Mouse (Mus musculus): ENCODE data around the gene Psrc1. TPM values are rescaled to one million over a fixed set of nuclear protein-coding genes. Genes with fewer than 3 reads are reported as not detected.

The Psrc1 gene
- total RNA-seq (2014; rRNA removed; ENCODE audit: low replicate concordance) (8.4 and 17.5 TPM in 2 replicates), polyA plus RNA-seq (2015; fragmentation: Nextera tagmentation; extraction: Ambion mirVana) (5.0 and 5.4 TPM in 2 replicates)

- peaks cover 16% of the 10 kb centered on the region for H3K4me1 ChIP-seq (ENCODE audit: control insufficient read depth, insufficient read depth)
- no peaks in the 10 kb centered on the region for H3K9me3 ChIP-seq (replicated peaks; ENCODE audit: control insufficient read depth, low read length)
- peak within 1 kb of the TSS; percentile 31; the same call in 1 of the 2 replicates for H3K27ac ChIP-seq (ENCODE audit: low read depth)
- 2% methylated on average over 44 of the region's 44 CpGs for WGBS
- peak; percentile 94 for DNase-seq (ENCODE audit: low spot score)
- H3K9ac ChIP-seq (replicated peaks; ENCODE audit: low read depth, low read length) = peak within 1 kb of the TSS; percentile 43; the same call in 1 of the 2 replicates
- no peaks in the 10 kb centered on the region for H3K27me3 ChIP-seq (ENCODE audit: control insufficient read depth, insufficient read depth, low read length)
- TF ChIP-seq CTCF (IDR thresholded peaks at IDR 0.05; ENCODE audit: low read depth) (no peak), EP300 (IDR thresholded peaks at IDR 0.05; ENCODE audit: low read depth) (no peak)
- H3K4me2 ChIP-seq (ENCODE audit: low read depth, low read length) = peak within 1 kb of the TSS; percentile 75
- ATAC-seq (ENCODE audit: insufficient read depth, low read depth) = peak; percentile 87
- peak within 1 kb of the TSS; percentile 62 for H3K4me3 ChIP-seq (ENCODE audit: low read depth, low read length)
- no peaks in the 10 kb centered on the region; the same call in 1 of the 2 replicates for H3K36me3 ChIP-seq (replicated peaks; ENCODE audit: control insufficient read depth, insufficient read depth, low read length)
Observed at GRCm38 (mm10) chr3:108383485-108384354, at the start of gene Psrc1. Psrc1 (plus strand) TSS chr3:108383839.

DNA sequence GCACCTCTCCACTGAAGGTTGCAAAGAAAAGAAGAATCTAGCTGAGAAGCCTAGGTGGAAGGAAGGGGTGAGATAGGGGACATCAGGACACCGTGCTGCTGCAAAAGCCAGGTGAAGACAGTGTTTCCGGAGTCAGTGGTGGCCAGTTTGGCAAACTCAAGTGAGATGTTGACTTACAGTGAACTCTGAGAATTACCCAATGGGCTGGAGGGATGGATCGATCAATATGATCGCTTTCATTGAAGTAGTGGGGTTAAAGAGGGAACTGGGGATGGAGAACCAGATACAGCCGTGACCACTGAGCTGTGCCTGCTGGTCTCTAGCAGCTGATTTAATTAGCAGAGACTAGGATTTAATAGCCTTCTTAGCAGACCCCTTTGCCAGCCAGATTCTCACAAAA is 46.8 kb upstream of the Psrc1 start:
- Histone ChIP-seq H3K9ac (replicated peaks; ENCODE audit: low read depth, low read length) (no peak overlapping the region), H3K9me3 (replicated peaks; ENCODE audit: control insufficient read depth, low read length) (no peaks in the 10 kb centered on the region), H3K27ac (ENCODE audit: low read depth) (no peak overlapping the region), H3K27me3 (ENCODE audit: control insufficient read depth, insufficient read depth, low read length) (no peaks in the 10 kb centered on the region), H3K36me3 (replicated peaks; ENCODE audit: control insufficient read depth, insufficient read depth, low read length) (peaks cover 81% of the 10 kb centered on the region), H3K4me3 (ENCODE audit: low read depth, low read length) (no peak overlapping the region), H3K4me1 (ENCODE audit: control insufficient read depth, insufficient read depth) (no peaks in the 10 kb centered on the region), H3K4me2 (ENCODE audit: low read depth, low read length) (no peak overlapping the region)
- 94% methylated on average over 5 of the region's 5 CpGs for WGBS
- DNase-seq (ENCODE audit: low spot score) (no peak), ATAC-seq (ENCODE audit: insufficient read depth, low read depth) (no peak)
- TF ChIP-seq EP300 (IDR thresholded peaks at IDR 0.05; ENCODE audit: low read depth) (no peak), CTCF (IDR thresholded peaks at IDR 0.05; ENCODE audit: low read depth) (no peak)

GRCm38 (mm10) chr3:108341040-108341439 is 42.6 kb upstream of the Psrc1 start:
- DNase-seq (ENCODE audit: low spot score) = no peak
- Histone ChIP-seq H3K4me2 (ENCODE audit: low read depth, low read length) (no peak overlapping the region), H3K9ac (replicated peaks; ENCODE audit: low read depth, low read length) (no peak overlapping the region), H3K36me3 (replicated peaks; ENCODE audit: control insufficient read depth, insufficient read depth, low read length) (peaks cover 71% of the 10 kb centered on the region), H3K4me1 (ENCODE audit: control insufficient read depth, insufficient read depth) (no peaks in the 10 kb centered on the region), H3K27ac (ENCODE audit: low read depth) (no peak overlapping the region), H3K9me3 (replicated peaks; ENCODE audit: control insufficient read depth, low read length) (no peaks in the 10 kb centered on the region), H3K4me3 (ENCODE audit: low read depth, low read length) (no peak overlapping the region), H3K27me3 (ENCODE audit: control insufficient read depth, insufficient read depth, low read length) (no peaks in the 10 kb centered on the region)
- TF ChIP-seq EP300 (IDR thresholded peaks at IDR 0.05; ENCODE audit: low read depth) = no peak
- TF ChIP-seq CTCF (IDR thresholded peaks at IDR 0.05; ENCODE audit: low read depth) = no peak
- 75% methylated on average over 2 of the region's 2 CpGs for WGBS
- no peak for ATAC-seq (ENCODE audit: insufficient read depth, low read depth)

DNA sequence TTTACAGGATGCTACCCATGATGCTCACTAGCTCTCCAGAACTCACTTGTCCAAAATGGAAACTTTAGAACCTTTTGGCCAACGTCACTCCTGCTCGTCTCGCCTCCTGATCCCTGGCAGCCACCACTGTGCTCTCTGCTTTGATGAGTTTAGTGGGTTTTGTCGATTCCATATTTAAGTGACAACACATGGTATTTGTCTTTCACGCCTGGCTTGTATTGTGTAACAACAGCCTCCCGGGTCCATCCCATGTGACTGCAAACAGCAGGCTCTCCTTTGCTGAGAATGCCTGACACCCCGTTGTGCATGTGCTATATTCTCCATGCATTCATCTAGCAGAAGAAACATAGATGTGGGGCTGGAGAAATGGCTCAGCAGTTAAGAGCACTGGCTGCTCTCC is 41.5 kb upstream of the Psrc1 start:
- no peak for ATAC-seq (ENCODE audit: insufficient read depth, low read depth)
- peaks cover 78% of the 10 kb centered on the region for H3K36me3 ChIP-seq (replicated peaks; ENCODE audit: control insufficient read depth, insufficient read depth, low read length)
- H3K9me3 ChIP-seq (replicated peaks; ENCODE audit: control insufficient read depth, low read length) = no peaks in the 10 kb centered on the region
- H3K4me1 ChIP-seq (ENCODE audit: control insufficient read depth, insufficient read depth) = no peaks in the 10 kb centered on the region
- no peak overlapping the region for H3K4me3 ChIP-seq (ENCODE audit: low read depth, low read length)
- WGBS = 60% methylated on average over 7 of the region's 7 CpGs
- no peak for TF ChIP-seq EP300 (IDR thresholded peaks at IDR 0.05; ENCODE audit: low read depth)
- no peak for TF ChIP-seq CTCF (IDR thresholded peaks at IDR 0.05; ENCODE audit: low read depth)
- no peak overlapping the region for H3K9ac ChIP-seq (replicated peaks; ENCODE audit: low read depth, low read length)
- no peak overlapping the region for H3K4me2 ChIP-seq (ENCODE audit: low read depth, low read length)
- H3K27ac ChIP-seq (ENCODE audit: low read depth) = no peak overlapping the region
- DNase-seq (ENCODE audit: low spot score) = no peak
- H3K27me3 ChIP-seq (ENCODE audit: control insufficient read depth, insufficient read depth, low read length) = no peaks in the 10 kb centered on the region

GRCm38 (mm10) chr3:108345855-108346254 is 37.8 kb upstream of the Psrc1 start:
- ATAC-seq (ENCODE audit: insufficient read depth, low read depth) = no peak
- no peak for DNase-seq (ENCODE audit: low spot score)
- Histone ChIP-seq H3K27me3 (ENCODE audit: control insufficient read depth, insufficient read depth, low read length) (no peaks in the 10 kb centered on the region), H3K36me3 (replicated peaks; ENCODE audit: control insufficient read depth, insufficient read depth, low read length) (peaks cover 72% of the 10 kb centered on the region), H3K27ac (ENCODE audit: low read depth) (no peak overlapping the region), H3K9me3 (replicated peaks; ENCODE audit: control insufficient read depth, low read length) (no peaks in the 10 kb centered on the region), H3K4me2 (ENCODE audit: low read depth, low read length) (no peak overlapping the region), H3K4me1 (ENCODE audit: control insufficient read depth, insufficient read depth) (no peaks in the 10 kb centered on the region), H3K4me3 (ENCODE audit: low read depth, low read length) (no peak overlapping the region), H3K9ac (replicated peaks; ENCODE audit: low read depth, low read length) (no peak overlapping the region)
- WGBS = 80% methylated on average over 7 of the region's 7 CpGs
- TF ChIP-seq CTCF (IDR thresholded peaks at IDR 0.05; ENCODE audit: low read depth) = no peak
- no peak for TF ChIP-seq EP300 (IDR thresholded peaks at IDR 0.05; ENCODE audit: low read depth)
